Mouse (Mus musculus) embryo, embryonic 9.5 days (tissue): Measurements from ENCODE around the gene Lin28a.

Experiments
- DNase-seq: peaks from one replicate; pipeline ENCODE4 v3.0.0-alpha.2; 2017; ENCODE audit errors: extremely low spot score

Gene Lin28a

GRCm38 (mm10) chr4:133980496-133980895, 38.1 kb downstream of the Lin28a start:
- DNase-seq, result no peak

GRCm38 (mm10) chr4:133978021-133978711, 40.5 kb downstream of the Lin28a start:
- DNase-seq, result no peak

GRCm38 (mm10) chr4:133971741-133972140, 46.9 kb downstream of the Lin28a start:
- no peak for DNase-seq

GRCm38 (mm10) chr4:133970876-133971275, 47.8 kb downstream of the Lin28a start:
- no peak for DNase-seq

GRCm38 (mm10) chr4:133970196-133970595, 48.4 kb downstream of the Lin28a start:
- DNase-seq, result peak; percentile 35

GRCm38 (mm10) chr4:133969114-133969770, 49.4 kb downstream of the Lin28a start:
- peak; percentile 27 for DNase-seq

- peak; percentile 77 for DNase-seq
Measured at GRCm38 (mm10) chr4:133968150-133968921, 50.3 kb downstream of the Lin28a start, which contains the start of gene Hmgn2. TSS of gene Hmgn2 (minus strand) at chr4:133968650.

GRCm38 (mm10) chr4:133967866-133968149, 50.8 kb downstream of the Lin28a start:
- DNase-seq, result peak; percentile 97

GRCm38 (mm10) chr4:133967138-133967865, 51.3 kb downstream of the Lin28a start:
- peak; percentile 94 for DNase-seq

GRCm38 (mm10) chr4:133966271-133966940, 52.2 kb downstream of the Lin28a start:
- no peak for DNase-seq

- DNase-seq, result no peak
Measured at GRCm38 (mm10) chr4:133962566-133962965, 56.1 kb downstream of the Lin28a start.

- no peak for DNase-seq
Measured at GRCm38 (mm10) chr4:133958884-133959283, 59.8 kb downstream of the Lin28a start.

- no peak for DNase-seq
Measured at GRCm38 (mm10) chr4:133956358-133956757, 62.3 kb downstream of the Lin28a start.
